Mouse (Mus musculus) mesoderm, embryonic 11.5 days (tissue): ENCODE measurements around the gene A830018L16Rik.
A peak's percentile ranks its signal among the peaks of the same experiment; 100 is the strongest.

Source experiments
- DNase-seq: peaks from one replicate; pipeline ENCODE4 v3.0.0-alpha.2; 2012; ENCODE audit warnings: low read depth, low spot score

Gene A830018L16Rik

GRCm38 (mm10) chr1:11652773-11653172, 238.9 kb downstream of the A830018L16Rik start:
- DNase-seq: no peak

GRCm38 (mm10) chr1:11657341-11658060, 243.6 kb downstream of the A830018L16Rik start:
- DNase-seq: peak; percentile 84

- DNase-seq: no peak
Observed at GRCm38 (mm10) chr1:11658061-11658625, 244.2 kb downstream of the A830018L16Rik start.

- no peak for DNase-seq
Observed at GRCm38 (mm10) chr1:11744749-11745314, 330.9 kb downstream of the A830018L16Rik start.

- peak; percentile 4 for DNase-seq
Observed at GRCm38 (mm10) chr1:11748424-11748823, 334.5 kb downstream of the A830018L16Rik start.

GRCm38 (mm10) chr1:11750065-11750464, 336.2 kb downstream of the A830018L16Rik start:
- no peak for DNase-seq

- no peak for DNase-seq
Observed at GRCm38 (mm10) chr1:11750607-11751006, 336.7 kb downstream of the A830018L16Rik start.

- no peak for DNase-seq
Observed at GRCm38 (mm10) chr1:11751996-11752395, 338.1 kb downstream of the A830018L16Rik start.

GRCm38 (mm10) chr1:11788264-11788663, 374.4 kb downstream of the A830018L16Rik start:
- DNase-seq: no peak

GRCm38 (mm10) chr1:11792820-11793219, 378.9 kb downstream of the A830018L16Rik start:
- no peak for DNase-seq

GRCm38 (mm10) chr1:11795666-11796065, 381.8 kb downstream of the A830018L16Rik start:
- no peak for DNase-seq

- no peak for DNase-seq
Observed at GRCm38 (mm10) chr1:11872847-11873246, 458.9 kb downstream of the A830018L16Rik start.

GRCm38 (mm10) chr1:11873573-11873972, 459.7 kb downstream of the A830018L16Rik start:
- no peak for DNase-seq

- DNase-seq: peak; percentile 8
Observed at GRCm38 (mm10) chr1:11881706-11882105, 467.8 kb downstream of the A830018L16Rik start.

GRCm38 (mm10) chr1:11895715-11896114, 481.8 kb downstream of the A830018L16Rik start:
- DNase-seq: no peak

- no peak for DNase-seq
Observed at GRCm38 (mm10) chr1:11915873-11916272, 502.0 kb downstream of the A830018L16Rik start.

GRCm38 (mm10) chr1:11936984-11937383, 523.1 kb downstream of the A830018L16Rik start:
- no peak for DNase-seq

GRCm38 (mm10) chr1:11959421-11960206, 545.7 kb downstream of the A830018L16Rik start:
- no peak for DNase-seq

GRCm38 (mm10) chr1:11982590-11983136, 568.8 kb downstream of the A830018L16Rik start:
- DNase-seq: no peak

- no peak for DNase-seq
Observed at GRCm38 (mm10) chr1:11990011-11990410, 576.1 kb downstream of the A830018L16Rik start.

GRCm38 (mm10) chr1:11996297-11996878, 582.5 kb downstream of the A830018L16Rik start:
- DNase-seq: peak; percentile 37
